Mouse (Mus musculus) intestine, embryonic 15.5 days (tissue): ENCODE measurements at regions not wholly inside any gene's neighbourhood (a gene's known extent, or its start where the extent isn't known, plus 50 kb on each side); places are given as distances from the start of the nearest gene placed in this dataset.
A peak's percentile ranks its signal among the peaks of the same experiment; 100 is the strongest.

ENCODE experiments used
- ATAC-seq: fragments of 200-750 bp; cut with Nextera tagmentation; 2 replicates; pipeline ENCODE4 v1.8.0; 2017; ENCODE audit warnings: moderate TSS enrichment, moderate library complexity
- H3K27ac ChIP-seq: fragments of 300-500 bp; sonication (generic); 2 replicates; pipeline ENCODE4 v1.5.1; 2015; ENCODE audit warnings: mild to moderate bottlenecking, inconsistent platforms
- H3K27me3 ChIP-seq: fragments of 300-500 bp; sonication (generic); replicated peaks from 2 replicates; pipeline ENCODE4 v1.6.1; 2015; ENCODE audit warnings: inconsistent platforms
- H3K36me3 ChIP-seq: fragments of 300-500 bp; sonication (generic); 2 replicates; pipeline ENCODE4 v1.6.1; 2015; ENCODE audit warnings: inconsistent platforms
- H3K4me1 ChIP-seq: fragments of 300-500 bp; sonication (generic); replicated peaks from 2 replicates; pipeline ENCODE4 v1.6.1; 2015; ENCODE audit warnings: inconsistent platforms
- H3K4me2 ChIP-seq: fragments of 300-500 bp; sonication (generic); replicated peaks from 2 replicates; pipeline ENCODE4 v1.6.1; 2015; ENCODE audit warnings: mild to moderate bottlenecking, inconsistent platforms
- H3K4me3 ChIP-seq: fragments of 300-500 bp; sonication (generic); replicated peaks from 2 replicates; pipeline ENCODE4 v1.5.1; 2015; ENCODE audit warnings: inconsistent platforms
- H3K9ac ChIP-seq: fragments of 300-500 bp; sonication (generic); 2 replicates; pipeline ENCODE4 v1.6.1; 2015; ENCODE audit warnings: inconsistent platforms
- H3K9me3 ChIP-seq: fragments of 300-500 bp; sonication (generic); 2 replicates; pipeline ENCODE4 v1.6.1; 2016; ENCODE audit warnings: inconsistent platforms
- WGBS: fragments of 180-500 bp; shearing (Covaris S2); methylation state at CpG from one replicate; pipeline ENCODE4 v1.1.7; 2015; 5-methylcytosine and 5-hydroxymethylcytosine counted together

- no peak overlapping the region for H3K27ac ChIP-seq
- H3K4me3 ChIP-seq = no peak overlapping the region
- no peak overlapping the region for H3K9ac ChIP-seq
- WGBS = 72% methylated on average over 2 of the region's 2 CpGs
- no peak overlapping the region for H3K4me2 ChIP-seq
- H3K9me3 ChIP-seq = no peaks in the 10 kb centered on the region
- no peaks in the 10 kb centered on the region for H3K4me1 ChIP-seq
- ATAC-seq = no peak
- no peaks in the 10 kb centered on the region for H3K36me3 ChIP-seq
- H3K27me3 ChIP-seq = no peaks in the 10 kb centered on the region
Observed at GRCm38 (mm10) chr10:45893894-45894831, 316.5 kb downstream of the Hace1 start.

GRCm38 (mm10) chr10:45916928-45917327 is 339.3 kb downstream of the Hace1 start:
- no peaks in the 10 kb centered on the region for H3K9me3 ChIP-seq
- no peaks in the 10 kb centered on the region for H3K4me1 ChIP-seq
- H3K27me3 ChIP-seq = no peaks in the 10 kb centered on the region
- H3K4me3 ChIP-seq = no peak overlapping the region
- no peaks in the 10 kb centered on the region for H3K36me3 ChIP-seq
- no peak overlapping the region for H3K9ac ChIP-seq
- WGBS = 24% methylated on average over 3 of the region's 3 CpGs
- H3K4me2 ChIP-seq = no peak overlapping the region
- ATAC-seq = no peak
- H3K27ac ChIP-seq = no peak overlapping the region

DNA sequence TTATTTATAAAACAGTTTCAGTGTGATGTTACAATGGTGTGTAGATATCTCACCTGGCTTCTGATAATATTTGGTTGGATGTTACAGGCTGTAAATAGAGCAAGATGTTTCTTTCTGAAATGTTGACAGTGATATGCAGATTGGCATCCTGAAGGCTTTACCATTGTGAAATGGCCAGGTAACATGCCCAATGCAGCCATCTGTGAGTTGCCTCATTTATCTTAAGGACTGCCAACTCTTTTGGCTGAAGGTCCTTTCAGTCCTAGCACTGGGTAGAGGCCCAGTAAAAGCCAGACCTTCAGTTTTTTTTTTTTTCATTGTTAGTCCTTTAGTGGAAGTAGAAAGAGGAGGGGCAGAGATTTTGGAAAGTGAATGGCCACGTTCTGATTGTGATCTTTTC is 348.1 kb downstream of the Hace1 start:
- H3K27me3 ChIP-seq = no peaks in the 10 kb centered on the region
- WGBS = 49% methylated on average over 1 of the region's 1 CpGs
- no peak for ATAC-seq

GRCm38 (mm10) chr10:45933631-45934310 is 356.1 kb downstream of the Hace1 start:
- H3K27me3 ChIP-seq = no peaks in the 10 kb centered on the region
- H3K36me3 ChIP-seq = no peaks in the 10 kb centered on the region
- H3K4me3 ChIP-seq = no peak overlapping the region
- H3K9ac ChIP-seq = no peak overlapping the region
- no peaks in the 10 kb centered on the region for H3K4me1 ChIP-seq
- ATAC-seq = no peak
- WGBS = 89% methylated on average over 4 of the region's 4 CpGs
- no peak overlapping the region for H3K4me2 ChIP-seq
- H3K9me3 ChIP-seq = no peaks in the 10 kb centered on the region
- H3K27ac ChIP-seq = no peak overlapping the region

More for the DNA sequence above, 348.1 kb downstream of the Hace1 start:
- no peaks in the 10 kb centered on the region for H3K36me3 ChIP-seq
- no peak overlapping the region for H3K4me2 ChIP-seq
- no peaks in the 10 kb centered on the region for H3K4me1 ChIP-seq
- H3K4me3 ChIP-seq = no peak overlapping the region
- H3K9ac ChIP-seq = no peak overlapping the region
- no peak overlapping the region for H3K27ac ChIP-seq
- H3K9me3 ChIP-seq = no peaks in the 10 kb centered on the region

GRCm38 (mm10) chr10:45957686-45958085 is 380.1 kb downstream of the Hace1 start:
- Histone ChIP-seq H3K4me1 (no peaks in the 10 kb centered on the region), H3K4me2 (no peak overlapping the region), H3K4me3 (no peak overlapping the region), H3K27me3 (no peaks in the 10 kb centered on the region), H3K9me3 (no peaks in the 10 kb centered on the region), H3K27ac (no peak overlapping the region), H3K9ac (no peak overlapping the region), H3K36me3 (no peaks in the 10 kb centered on the region)
- no peak for ATAC-seq

GRCm38 (mm10) chr10:45972240-45972639 is 394.6 kb downstream of the Hace1 start:
- no peak overlapping the region for H3K9ac ChIP-seq
- 90% methylated on average over 1 of the region's 1 CpGs for WGBS
- no peaks in the 10 kb centered on the region for H3K4me1 ChIP-seq
- ATAC-seq = no peak
- H3K4me2 ChIP-seq = no peak overlapping the region
- H3K27ac ChIP-seq = no peak overlapping the region
- no peaks in the 10 kb centered on the region for H3K9me3 ChIP-seq
- H3K4me3 ChIP-seq = no peak overlapping the region
- H3K36me3 ChIP-seq = no peaks in the 10 kb centered on the region
- H3K27me3 ChIP-seq = 0 out of 2 replicates have a peak, but pooled peaks cover 3% of the 10 kb centered on the region

DNA sequence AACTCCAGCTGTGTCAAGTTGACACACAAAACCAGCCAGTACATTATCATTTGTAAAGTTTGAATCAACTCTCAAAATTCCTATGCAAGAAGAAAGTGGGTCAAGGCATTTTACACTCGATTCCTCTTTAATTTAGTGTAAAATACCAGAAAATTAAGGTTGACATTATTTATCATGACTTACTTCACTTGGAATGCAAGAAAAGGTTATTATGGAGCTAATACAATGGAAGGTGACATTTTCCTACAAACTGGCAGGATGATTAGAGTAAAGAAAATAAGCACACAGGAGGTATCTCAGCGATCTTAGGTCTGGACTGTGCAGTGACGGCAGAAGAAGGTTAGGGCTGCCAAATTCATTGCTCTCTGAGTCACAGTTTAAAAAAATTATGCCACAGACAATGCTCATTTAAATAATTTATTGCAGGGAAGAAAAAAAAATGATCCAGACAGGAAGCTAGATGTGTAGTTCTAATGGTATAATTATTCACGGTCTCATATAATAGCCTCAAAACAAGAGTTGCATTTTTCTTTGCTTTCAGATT is 405.2 kb downstream of the Hace1 start:
- no peaks in the 10 kb centered on the region for H3K36me3 ChIP-seq
- no peak overlapping the region for H3K27ac ChIP-seq
- H3K4me3 ChIP-seq = no peak overlapping the region
- H3K4me2 ChIP-seq = no peak overlapping the region
- no peak for ATAC-seq
- WGBS = 81% methylated on average over 4 of the region's 4 CpGs
- H3K4me1 ChIP-seq = no peaks in the 10 kb centered on the region
- H3K9me3 ChIP-seq = no peaks in the 10 kb centered on the region
- H3K27me3 ChIP-seq = no peaks in the 10 kb centered on the region
- no peak overlapping the region for H3K9ac ChIP-seq

DNA sequence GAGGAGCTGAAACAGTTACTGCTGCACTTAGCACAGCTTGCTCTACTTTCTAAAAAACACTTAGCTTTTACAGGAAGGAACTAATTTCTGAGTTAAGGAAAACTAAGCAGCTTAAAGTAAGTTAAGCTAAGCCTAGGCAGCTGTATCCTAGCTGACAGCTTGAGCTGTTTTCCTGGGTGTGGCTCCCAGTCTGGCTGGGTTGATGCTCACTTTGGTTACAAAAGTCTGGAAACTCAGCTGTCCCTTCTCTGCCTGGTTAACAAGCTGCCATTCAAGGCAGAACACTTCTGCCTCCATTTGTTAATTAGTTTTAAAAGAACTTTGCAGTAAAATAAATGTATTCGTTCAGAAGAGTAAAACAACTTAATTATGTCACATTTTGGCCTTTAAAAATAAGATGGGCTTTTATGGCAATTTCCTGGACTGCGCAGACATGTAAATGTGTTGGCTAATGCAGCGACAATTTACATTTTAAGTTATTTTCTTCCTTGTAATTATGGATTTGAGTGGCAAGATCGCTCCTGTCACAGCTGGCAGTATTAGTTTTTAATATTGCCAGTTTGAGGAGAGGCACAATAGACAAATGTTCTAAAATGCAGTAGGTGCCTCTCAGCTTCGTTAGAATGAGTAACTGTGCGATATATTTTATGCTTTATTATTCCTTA is 406.2 kb downstream of the Hace1 start:
- Histone ChIP-seq H3K4me1 (no peaks in the 10 kb centered on the region), H3K4me3 (no peak overlapping the region), H3K4me2 (no peak overlapping the region), H3K9me3 (no peaks in the 10 kb centered on the region), H3K36me3 (no peaks in the 10 kb centered on the region), H3K27me3 (no peaks in the 10 kb centered on the region), H3K9ac (no peak overlapping the region), H3K27ac (no peak overlapping the region)
- no peak for ATAC-seq
- 84% methylated on average over 6 of the region's 6 CpGs for WGBS

DNA sequence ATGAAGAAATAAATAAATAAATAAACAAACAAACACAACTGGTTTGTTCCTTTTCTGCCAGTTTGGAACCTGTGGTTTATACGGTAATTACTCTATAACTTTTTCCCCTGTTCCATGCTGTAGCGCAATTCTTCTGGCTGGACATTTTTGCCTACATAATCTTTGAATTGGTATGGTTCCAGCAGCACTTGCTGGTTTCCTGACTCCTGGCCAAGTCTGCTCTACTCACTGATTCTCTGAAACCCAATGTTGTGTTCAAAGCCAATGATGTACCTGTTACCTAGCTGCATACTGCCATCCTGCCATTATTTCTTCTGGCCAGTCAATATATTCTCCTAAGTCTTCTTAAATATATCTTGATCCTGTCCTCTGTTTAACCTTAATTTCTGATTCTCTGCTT is 408.7 kb downstream of the Hace1 start:
- no peak overlapping the region for H3K27ac ChIP-seq
- H3K27me3 ChIP-seq = no peaks in the 10 kb centered on the region
- no peak overlapping the region for H3K4me2 ChIP-seq
- H3K9me3 ChIP-seq = no peaks in the 10 kb centered on the region
- H3K36me3 ChIP-seq = no peaks in the 10 kb centered on the region
- 90% methylated on average over 2 of the region's 2 CpGs for WGBS
- no peak overlapping the region for H3K4me3 ChIP-seq
- ATAC-seq = no peak
- H3K4me1 ChIP-seq = no peaks in the 10 kb centered on the region
- no peak overlapping the region for H3K9ac ChIP-seq

DNA sequence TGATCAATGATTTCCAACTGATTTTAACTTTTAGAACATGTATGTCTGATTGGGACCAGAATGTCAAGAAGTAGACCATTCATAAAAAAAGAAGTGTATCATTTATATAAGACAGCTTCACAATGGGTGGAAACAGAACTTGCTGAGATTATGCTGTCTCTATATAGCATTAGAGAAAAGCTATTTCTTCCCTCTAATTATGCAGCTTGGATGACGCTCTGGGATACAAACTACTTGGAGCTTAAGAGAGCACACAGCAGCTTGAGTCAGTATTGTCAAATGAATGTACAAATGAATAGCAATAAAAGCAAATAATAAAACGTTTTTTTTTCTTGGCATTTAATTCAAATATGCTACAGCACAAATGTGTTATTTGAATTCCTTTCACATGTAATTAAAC is 428.7 kb downstream of the Hace1 start:
- Histone ChIP-seq H3K27ac (no peak overlapping the region), H3K4me3 (no peak overlapping the region), H3K36me3 (no peaks in the 10 kb centered on the region), H3K9me3 (no peaks in the 10 kb centered on the region), H3K4me2 (no peak overlapping the region), H3K27me3 (no peaks in the 10 kb centered on the region), H3K9ac (no peak overlapping the region), H3K4me1 (no peaks in the 10 kb centered on the region)
- 58% methylated on average over 2 of the region's 2 CpGs for WGBS
- no peak for ATAC-seq

DNA sequence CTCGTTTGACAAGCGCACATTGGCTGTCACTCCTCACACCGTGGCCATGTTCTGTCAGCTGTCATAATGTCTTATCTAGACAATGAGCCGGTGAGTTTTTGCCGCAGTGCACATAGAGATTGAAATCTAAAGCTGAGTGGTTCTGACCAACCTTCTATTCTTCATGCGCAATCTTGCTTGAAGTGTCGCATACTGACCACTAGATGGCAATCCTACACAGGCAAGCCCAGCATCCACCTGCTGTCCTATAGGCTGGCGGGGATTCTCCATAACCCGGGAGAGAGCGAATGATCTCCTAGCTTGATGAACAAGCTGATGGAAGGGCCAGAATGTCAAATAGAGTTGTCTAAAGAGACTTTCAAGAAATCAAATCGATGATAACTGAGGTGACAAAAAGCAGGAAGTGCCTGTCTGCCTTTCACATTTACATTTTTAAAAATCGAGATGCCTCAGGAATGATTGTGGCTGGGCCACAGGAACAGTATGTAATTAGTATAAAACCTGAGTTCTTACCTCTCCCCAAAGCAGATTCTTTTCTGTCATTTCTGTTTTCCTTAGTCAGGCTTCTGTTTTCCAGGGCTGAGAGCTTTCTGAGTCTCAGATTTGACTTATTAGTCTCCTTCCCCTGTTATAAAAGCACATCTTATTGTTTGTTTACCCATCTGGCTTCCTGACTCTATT is 434.4 kb downstream of the Hace1 start:
- Histone ChIP-seq H3K9me3 (no peaks in the 10 kb centered on the region), H3K4me1 (no peaks in the 10 kb centered on the region), H3K27ac (no peak overlapping the region), H3K27me3 (no peaks in the 10 kb centered on the region), H3K4me2 (no peak overlapping the region), H3K36me3 (no peaks in the 10 kb centered on the region), H3K9ac (no peak overlapping the region), H3K4me3 (no peak overlapping the region)
- WGBS = 26% methylated on average over 12 of the region's 12 CpGs
- ATAC-seq = peak; percentile 49; the same call in 1 of the 2 replicates

DNA sequence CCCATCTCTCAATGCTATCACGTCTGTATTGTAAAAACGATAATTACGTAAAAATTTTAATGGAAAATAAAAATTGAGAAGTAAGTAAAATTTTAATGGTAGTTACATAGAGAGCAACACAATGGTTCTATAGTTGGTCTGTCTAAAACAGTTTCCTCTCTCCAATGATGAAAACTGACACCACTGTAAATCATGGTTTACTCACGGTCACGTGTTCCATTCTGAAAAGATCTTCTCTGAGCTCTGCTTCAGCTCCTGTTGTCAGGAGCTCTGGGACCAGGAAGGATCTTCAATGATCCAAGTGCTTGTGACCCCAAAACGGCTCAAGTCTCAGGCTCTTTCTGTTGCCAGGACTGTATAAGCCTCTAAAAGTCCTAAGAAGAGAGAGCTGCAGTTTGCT is 435.0 kb downstream of the Hace1 start:
- no peak for ATAC-seq
- Histone ChIP-seq H3K4me3 (no peak overlapping the region), H3K4me2 (no peak overlapping the region), H3K36me3 (no peaks in the 10 kb centered on the region), H3K9me3 (no peaks in the 10 kb centered on the region), H3K4me1 (no peaks in the 10 kb centered on the region), H3K27me3 (no peaks in the 10 kb centered on the region), H3K9ac (no peak overlapping the region), H3K27ac (no peak overlapping the region)
- 67% methylated on average over 6 of the region's 6 CpGs for WGBS
